Mouse (Mus musculus) embryonic fibroblast, embryonic 13.5 days (primary cell): ENCODE data around the gene Pik3r2.

Experiments
- CTCF ChIP-seq: IDR thresholded peaks from 2 replicates; pipeline ENCODE4 v1.5.1; 2011; ENCODE audit warnings: mild to moderate bottlenecking, control low read depth, low read length, moderate library complexity, borderline replicate concordance; ENCODE audit not compliant: insufficient read depth
- POLR2A ChIP-seq: IDR thresholded peaks from 2 replicates; pipeline ENCODE4 v1.6.1; 2011; ENCODE audit warnings: low read depth, mild to moderate bottlenecking, control low read depth, low read length, moderate library complexity

GRCm38 (mm10) chr8:70748246-70749096, 28.0 kb downstream of the Pik3r2 start:
- TF ChIP-seq CTCF (no peak), POLR2A (no peak)
